Mouse (Mus musculus) cortical plate, adult 2 months (tissue): Measurements from ENCODE around the gene 4930550C14Rik.

Experiments
- CTCF ChIP-seq: fragments of 200-500 bp; IDR thresholded peaks from 2 replicates; pipeline ENCODE4 v1.5.1; 2011; ENCODE audit warnings: mild to moderate bottlenecking, control low read depth, low read length; ENCODE audit not compliant: insufficient read depth; ENCODE audit errors: extremely low read depth
- POLR2A ChIP-seq: fragments of 200-500 bp; IDR thresholded peaks from 2 replicates; pipeline ENCODE4 v1.6.1; 2011; ENCODE audit warnings: mild to moderate bottlenecking, low read length, control low read depth; ENCODE audit not compliant: insufficient read depth; ENCODE audit errors: extremely low read depth

DNA sequence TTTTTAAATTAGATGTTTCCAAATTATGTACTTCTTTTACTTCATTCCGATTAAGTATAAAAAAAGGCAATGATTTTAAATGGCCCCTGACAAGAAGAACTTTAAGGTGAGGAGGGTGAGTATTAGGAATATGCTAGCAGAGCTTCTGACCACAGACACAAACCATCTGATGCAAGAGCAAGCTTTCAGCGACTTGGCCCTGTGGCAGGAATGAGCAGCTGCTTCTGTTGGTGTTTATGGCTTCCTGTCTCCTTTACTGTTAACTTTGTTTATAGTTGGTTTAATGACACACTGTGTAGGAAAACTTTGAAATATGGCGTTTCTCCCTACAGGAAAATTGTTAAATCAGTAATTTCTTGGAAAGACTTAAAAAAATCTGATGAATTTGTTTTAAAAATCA is 25.5 kb downstream of the 4930550C14Rik start:
- TF ChIP-seq CTCF (no peak), POLR2A (no peak)
